Mouse (Mus musculus) skeletal muscle tissue, adult 2 months (tissue): Measurements from ENCODE around the gene Tmem138.
"Not testable (repeated sequence)": the region's sequence is repeated elsewhere in the genome, so short reads cannot be mapped to it uniquely, and the experiment has no call there.

Source experiments
- DNase-seq: peaks from one replicate; pipeline ENCODE4 v3.0.0-alpha.2; 2012; ENCODE audit warnings: low read depth, low spot score

Gene Tmem138

GRCm38 (mm10) chr19:10580102-10580501, 2.9 kb upstream of the Tmem138 start:
- no peak for DNase-seq

- DNase-seq = no peak
These were observed 7.5 kb downstream of the Tmem138 start for GRCm38 (mm10) chr19:10569627-10570026.

- DNase-seq = no peak
These were observed 11.9 kb downstream of the Tmem138 start for GRCm38 (mm10) chr19:10565217-10565616.

- DNase-seq = no peak
These were observed 12.9 kb downstream of the Tmem138 start for GRCm38 (mm10) chr19:10564278-10564677.

- DNase-seq = no peak
These were observed 14.8 kb downstream of the Tmem138 start for GRCm38 (mm10) chr19:10562351-10562750.

- peak; percentile 40 for DNase-seq
These were observed 15.4 kb downstream of the Tmem138 start for GRCm38 (mm10) chr19:10561558-10562314.

GRCm38 (mm10) chr19:10560108-10560507, 17.1 kb downstream of the Tmem138 start:
- DNase-seq = no peak

- DNase-seq = not testable (repeated sequence)
These were observed 19.3 kb downstream of the Tmem138 start for GRCm38 (mm10) chr19:10557837-10558375.

- DNase-seq = no peak
These were observed 19.7 kb downstream of the Tmem138 start for GRCm38 (mm10) chr19:10557430-10557829.

GRCm38 (mm10) chr19:10557001-10557400, 20.2 kb downstream of the Tmem138 start:
- no peak for DNase-seq

- DNase-seq = peak; percentile 67
These were observed 21.3 kb downstream of the Tmem138 start, which contains the start of gene Tmem216 for GRCm38 (mm10) chr19:10555624-10556510. TSS of gene Tmem216 (minus strand) at chr19:10556238.

GRCm38 (mm10) chr19:10539454-10539853, 37.7 kb downstream of the Tmem138 start:
- no peak for DNase-seq

GRCm38 (mm10) chr19:10530082-10530481, 47.1 kb downstream of the Tmem138 start:
- no peak for DNase-seq

- DNase-seq = peak; percentile 21
These were observed 51.3 kb downstream of the Tmem138 start, which contains the start of gene Sdhaf2 for GRCm38 (mm10) chr19:10525910-10526309. TSS of gene Sdhaf2 (minus strand) at chr19:10526142.

GRCm38 (mm10) chr19:10525106-10525901, 51.9 kb downstream of the Tmem138 start, which contains the start of gene Cpsf7:
TSS of gene Cpsf7 (plus strand) at chr19:10525266.
- DNase-seq = peak; percentile 92

- DNase-seq = no peak
These were observed 52.4 kb downstream of the Tmem138 start for GRCm38 (mm10) chr19:10524784-10525105.

GRCm38 (mm10) chr19:10523483-10524080, 53.6 kb downstream of the Tmem138 start:
- DNase-seq = no peak

GRCm38 (mm10) chr19:10521926-10522325, 55.2 kb downstream of the Tmem138 start:
- DNase-seq = no peak
